Mouse (Mus musculus) right cerebral cortex, adult 2 months (tissue): ENCODE results near the gene AC170998.1.
"Not testable (repeated sequence)": the region's sequence is repeated elsewhere in the genome, so short reads cannot be mapped to it uniquely, and the experiment has no call there.

Experiments
- DNase-seq, 2 experiments: peaks; one replicate each; pipeline ENCODE4 v3.0.0; 2021 to 2022; ENCODE audit warnings: low spot score in 2 of 2

AC170998.1 gene

GRCm38 (mm10) chr17:28707136-28707627 is 18.7 kb upstream of the AC170998.1 start:
- DNase-seq: no peak

- no peak for DNase-seq
These were observed 18.1 kb upstream of the AC170998.1 start for GRCm38 (mm10) chr17:28707816-28708215.

- no peak for DNase-seq
These were observed 16.9 kb upstream of the AC170998.1 start for GRCm38 (mm10) chr17:28708989-28709388.

GRCm38 (mm10) chr17:28709552-28710290 is 16.2 kb upstream of the AC170998.1 start:
- no peak for DNase-seq

- DNase-seq: no peak
These were observed 15.6 kb upstream of the AC170998.1 start for GRCm38 (mm10) chr17:28710291-28710688.

GRCm38 (mm10) chr17:28711237-28711636 is 14.6 kb upstream of the AC170998.1 start:
- DNase-seq: no peak

GRCm38 (mm10) chr17:28712305-28712704 is 13.6 kb upstream of the AC170998.1 start:
- DNase-seq: no peak

GRCm38 (mm10) chr17:28714006-28714405 is 11.9 kb upstream of the AC170998.1 start:
- no peak for DNase-seq

- no peak for DNase-seq
These were observed 9.9 kb upstream of the AC170998.1 start for GRCm38 (mm10) chr17:28715832-28716548.

- no peak for DNase-seq
These were observed 8.3 kb upstream of the AC170998.1 start for GRCm38 (mm10) chr17:28717535-28717934.

GRCm38 (mm10) chr17:28727511-28727910 is 1.6 kb downstream of the AC170998.1 start:
- DNase-seq: not testable (repeated sequence)

GRCm38 (mm10) chr17:28735317-28736105 is 9.6 kb downstream of the AC170998.1 start:
- DNase-seq: peak; percentile 33 to 50

GRCm38 (mm10) chr17:28736486-28736885 is 10.6 kb downstream of the AC170998.1 start:
- DNase-seq: no peak

- DNase-seq: no peak
These were observed 12.1 kb downstream of the AC170998.1 start for GRCm38 (mm10) chr17:28737973-28738372.

- no peak for DNase-seq
These were observed 13.4 kb downstream of the AC170998.1 start for GRCm38 (mm10) chr17:28739244-28739643.

GRCm38 (mm10) chr17:28743145-28743866 is 17.4 kb downstream of the AC170998.1 start:
- peak; percentile 36 to 64 for DNase-seq

- no peak for DNase-seq
These were observed 18.0 kb downstream of the AC170998.1 start for GRCm38 (mm10) chr17:28743916-28744315.

- no peak for DNase-seq
These were observed 19.9 kb downstream of the AC170998.1 start for GRCm38 (mm10) chr17:28745773-28746172.

- DNase-seq: no peak
These were observed 22.1 kb downstream of the AC170998.1 start for GRCm38 (mm10) chr17:28748001-28748400.

GRCm38 (mm10) chr17:28750580-28750979 is 24.7 kb downstream of the AC170998.1 start:
- peak in 1 of 2 experiments; percentile 32 for DNase-seq

- DNase-seq: no peak
These were observed 30.6 kb downstream of the AC170998.1 start for GRCm38 (mm10) chr17:28756447-28756846.
